Mouse (Mus musculus) left cerebral cortex, adult 18-20 months (tissue): ENCODE measurements around the gene Prkacb. TPM values are rescaled to one million over a fixed set of nuclear protein-coding genes. Genes with fewer than 3 reads are reported as not detected.
A peak's percentile ranks its signal among the peaks of the same experiment; 100 is the strongest.

Experiments
- DNase-seq, 2 experiments: peaks; one replicate each; pipeline ENCODE4 v3.0.0; 2021 to 2022; ENCODE audit warnings: low spot score in 2 of 2, mixed read lengths in 1 of 2
- total RNA-seq, 2 experiments: library from RNA; stranded (reverse); gene quantifications; 2 replicates each; pipeline ENCODE4 v1.2.3; 2021

Gene Prkacb
- total RNA-seq, 2 experiments from 2014 or later = 453 to 516 TPM

DNA sequence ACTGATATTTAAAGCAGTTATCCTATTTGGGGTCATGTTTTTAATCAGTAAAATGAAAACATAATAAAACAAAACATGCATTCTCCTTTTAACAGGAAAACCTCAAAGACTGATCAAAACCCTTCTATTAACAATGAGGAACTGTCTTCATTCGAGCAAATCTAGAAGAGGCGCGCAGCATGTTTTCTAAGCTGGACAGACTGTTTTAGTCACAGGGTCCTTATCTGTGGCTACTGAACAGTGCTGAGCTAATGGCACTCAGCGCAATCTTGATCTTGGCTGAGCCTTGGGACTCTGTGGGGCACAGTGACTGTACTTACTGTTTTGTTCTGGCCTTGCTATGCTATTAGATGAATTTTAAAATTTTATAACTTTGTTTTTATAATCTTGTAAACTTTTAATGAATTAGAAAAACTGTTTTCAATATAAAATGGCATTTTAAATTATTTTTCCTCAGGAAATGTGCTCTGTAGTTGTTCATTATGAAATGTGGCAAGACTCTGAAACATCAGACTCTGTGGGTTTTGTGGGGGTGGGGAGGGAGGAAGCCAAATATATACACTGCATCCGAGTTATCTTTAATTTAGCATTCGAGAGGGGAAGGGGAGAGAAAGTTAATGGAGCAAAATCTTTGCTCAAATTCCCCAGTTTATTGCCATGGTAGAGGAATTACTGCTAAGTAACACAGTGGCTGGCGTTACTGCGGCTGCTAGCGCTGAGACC is 77.7 kb downstream of the Prkacb start:
- DNase-seq = no peak

DNA sequence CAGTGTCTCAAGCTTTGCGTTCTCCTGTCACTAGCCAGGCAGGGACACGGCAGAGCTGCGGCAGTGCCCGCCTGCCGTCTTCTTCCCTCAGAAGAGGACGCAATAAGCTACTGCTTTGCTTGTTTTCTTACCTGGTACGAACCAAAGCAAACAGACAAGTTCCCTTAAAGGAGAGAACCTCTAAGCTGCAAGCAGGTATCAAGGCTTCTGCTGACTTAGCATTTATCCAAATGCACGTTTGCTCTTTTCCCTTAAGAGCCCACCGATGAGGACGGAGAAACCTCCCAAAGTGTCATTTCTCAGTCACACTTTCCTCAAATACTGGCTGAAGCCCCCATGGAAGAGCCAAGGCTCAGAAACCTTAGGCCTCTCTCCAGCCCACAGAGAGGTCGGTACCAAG is 81.3 kb downstream of the Prkacb start:
- no peak for DNase-seq

DNA sequence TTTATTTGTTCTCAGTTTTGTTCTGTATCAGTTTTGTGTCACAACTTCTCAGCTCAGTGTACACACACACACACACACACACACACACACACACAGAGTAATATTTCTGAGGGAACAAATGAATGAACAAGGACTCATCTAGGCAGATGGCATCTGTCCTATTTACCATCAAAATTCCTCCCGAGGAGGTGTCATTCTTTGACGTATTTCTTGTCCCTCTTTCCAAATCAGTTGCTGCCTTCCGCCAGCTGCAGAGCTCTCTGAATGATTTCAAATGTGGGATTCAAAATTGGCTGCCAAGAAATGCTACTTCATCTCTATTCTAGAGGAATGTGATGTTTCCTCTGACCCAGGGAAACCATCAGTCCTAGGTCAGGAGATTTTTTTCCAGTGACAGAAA is 89.8 kb downstream of the Prkacb start:
- no peak for DNase-seq

DNA sequence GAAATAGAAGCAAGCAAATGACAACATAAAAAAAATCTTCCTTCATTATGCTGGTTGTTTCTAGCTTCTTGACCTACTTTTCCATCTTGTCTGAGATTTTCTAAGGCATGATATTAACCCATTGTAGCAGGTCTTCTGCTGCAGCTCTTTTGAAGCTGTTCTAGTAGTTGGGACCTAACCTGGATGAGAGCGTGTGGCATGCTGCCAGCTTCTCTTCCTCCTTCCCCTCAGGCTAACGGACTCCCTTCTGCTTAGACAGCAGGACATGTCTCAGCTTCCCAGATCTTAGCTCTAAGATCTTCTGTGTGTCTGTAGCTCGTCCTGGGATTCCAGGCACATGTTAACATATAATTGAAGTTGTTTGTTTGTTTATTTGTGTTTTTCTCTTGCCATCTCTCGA is 93.1 kb downstream of the Prkacb start:
- no peak for DNase-seq

DNA sequence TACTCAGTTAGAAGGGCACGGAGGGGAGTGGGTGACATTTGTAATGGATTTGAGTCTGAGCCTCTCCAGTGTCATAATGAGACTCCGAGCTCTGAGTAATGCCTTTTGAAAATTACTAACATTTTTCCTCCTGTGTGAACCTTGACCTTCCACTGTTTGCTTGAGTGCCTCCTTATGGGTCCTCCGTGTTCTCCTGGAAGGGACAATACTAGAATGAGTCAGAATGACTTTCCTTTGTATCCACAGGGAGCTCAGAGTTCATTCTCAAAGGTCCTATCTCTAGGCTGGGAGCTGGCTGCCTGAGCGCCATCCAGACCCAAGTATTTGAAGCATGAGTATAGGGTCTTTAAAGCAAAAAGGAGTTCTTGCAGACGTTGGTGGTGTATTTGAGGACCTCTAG is 94.5 kb downstream of the Prkacb start:
- no peak for DNase-seq

DNA sequence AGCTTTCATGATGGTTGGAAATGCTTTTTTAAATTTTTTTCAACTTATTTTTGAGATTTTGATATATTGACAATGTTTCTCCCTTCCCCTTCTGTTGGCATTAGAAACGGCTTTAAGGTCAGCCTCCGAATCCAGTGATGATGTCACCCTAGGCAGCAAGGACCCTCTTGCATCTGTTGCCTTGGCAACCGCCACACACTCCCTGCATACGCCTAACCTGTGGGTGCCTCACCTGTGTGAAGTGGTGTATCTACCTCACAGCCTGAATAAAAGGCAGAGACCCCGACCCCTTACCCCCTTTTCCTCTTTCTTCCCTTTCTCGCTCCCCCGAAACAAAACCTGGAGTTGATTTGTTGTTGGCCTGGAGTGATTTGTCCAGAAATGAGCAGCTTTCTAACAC is 100.5 kb downstream of the Prkacb start:
- DNase-seq = no peak

DNA sequence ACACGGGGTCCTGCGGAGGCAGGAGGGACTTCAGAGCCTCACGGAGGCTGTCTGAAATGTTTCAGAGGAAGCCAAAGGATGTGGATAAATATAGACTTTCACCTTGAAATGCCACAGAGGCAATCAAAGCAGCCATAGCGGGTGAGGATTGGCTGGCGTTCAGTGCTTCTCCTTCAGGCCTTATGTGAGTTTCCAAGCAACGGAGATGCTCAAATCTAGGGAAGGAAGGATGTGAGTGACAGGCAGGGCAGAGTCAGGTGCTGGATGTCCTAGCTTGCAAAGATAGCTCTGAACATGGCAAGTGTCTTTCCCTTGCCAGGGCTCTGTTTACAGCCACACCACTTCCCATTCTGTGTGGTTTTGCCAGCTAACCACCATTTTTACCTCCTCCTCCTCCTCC is 101.2 kb downstream of the Prkacb start:
- DNase-seq = peak; percentile 15 to 35

DNA sequence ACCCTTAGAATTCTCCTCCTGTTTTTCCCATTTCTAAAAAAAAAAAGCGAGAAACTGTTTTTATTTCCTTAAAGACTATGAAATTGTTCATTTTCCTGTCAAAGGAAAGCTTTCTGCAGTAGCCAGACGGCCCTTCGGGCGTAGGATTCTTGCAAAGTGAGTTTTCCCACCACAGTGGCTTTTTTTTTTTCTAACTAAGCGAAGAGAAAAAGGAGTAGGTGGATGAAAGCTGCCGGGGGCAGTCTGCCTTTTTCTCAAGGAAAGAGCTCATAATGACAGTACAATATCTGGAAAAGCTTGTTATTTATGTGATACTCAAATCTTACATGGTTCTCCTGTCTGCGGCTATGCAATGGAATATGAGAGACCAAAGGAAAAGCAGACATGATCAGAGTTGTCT is 101.7 kb downstream of the Prkacb start:
- DNase-seq = no peak

DNA sequence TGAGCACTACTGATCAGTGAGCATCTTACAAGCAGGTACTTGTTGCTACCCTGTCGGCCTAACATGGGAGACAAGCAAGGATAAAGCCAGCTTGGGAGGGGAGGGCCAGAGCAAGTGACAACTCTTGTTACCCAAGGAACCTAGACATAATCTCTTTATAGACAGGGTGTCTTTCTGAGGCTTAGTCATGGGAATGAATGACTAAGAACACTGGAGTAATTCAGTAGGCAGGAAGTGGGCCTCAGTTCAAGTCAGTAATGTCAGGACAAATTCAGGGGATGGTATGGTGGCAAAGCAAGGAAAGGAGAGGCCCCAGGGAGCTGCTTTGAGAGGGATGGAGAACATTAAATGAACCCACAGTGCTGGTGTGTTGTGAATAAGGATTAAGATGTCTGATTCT is 103.7 kb downstream of the Prkacb start:
- DNase-seq = no peak

DNA sequence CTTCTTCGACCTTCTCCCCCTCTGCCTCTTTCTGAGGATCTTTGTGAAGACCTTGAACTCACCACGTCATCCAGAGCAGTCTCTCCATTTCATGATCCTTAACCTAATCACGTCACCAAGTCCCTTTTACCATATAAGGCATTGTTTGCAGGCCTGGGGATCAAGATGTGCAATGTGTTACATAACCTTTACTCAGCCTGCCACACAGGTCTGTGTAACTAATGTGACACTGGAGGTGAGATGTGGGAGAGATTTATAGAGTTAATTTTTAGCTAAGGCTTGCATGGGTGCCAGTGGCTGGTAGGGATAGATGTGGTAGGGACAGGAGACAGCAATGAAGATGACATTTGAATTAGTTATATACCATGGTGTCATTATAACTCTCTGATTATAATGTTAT is 104.4 kb downstream of the Prkacb start:
- DNase-seq = no peak

DNA sequence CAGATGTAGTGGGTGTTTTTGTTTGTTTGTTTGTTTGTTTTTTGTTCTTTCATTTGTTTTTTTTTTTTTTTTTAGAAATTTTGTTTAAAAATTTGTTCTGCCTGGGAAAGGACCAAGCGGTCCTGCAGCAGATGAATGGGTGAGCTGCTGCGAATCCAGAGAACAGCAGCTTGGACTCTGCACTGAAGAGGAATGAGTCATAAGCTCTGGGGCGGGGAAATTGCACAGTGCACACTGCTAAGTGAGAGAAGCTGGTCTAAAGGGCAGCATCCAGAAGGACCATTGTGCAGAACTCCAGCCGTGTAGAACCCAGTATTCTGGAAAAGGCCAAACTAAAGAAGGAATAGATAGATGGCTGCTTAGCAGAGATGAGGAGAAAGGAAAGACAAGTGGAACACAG is 108.7 kb downstream of the Prkacb start:
- no peak for DNase-seq

DNA sequence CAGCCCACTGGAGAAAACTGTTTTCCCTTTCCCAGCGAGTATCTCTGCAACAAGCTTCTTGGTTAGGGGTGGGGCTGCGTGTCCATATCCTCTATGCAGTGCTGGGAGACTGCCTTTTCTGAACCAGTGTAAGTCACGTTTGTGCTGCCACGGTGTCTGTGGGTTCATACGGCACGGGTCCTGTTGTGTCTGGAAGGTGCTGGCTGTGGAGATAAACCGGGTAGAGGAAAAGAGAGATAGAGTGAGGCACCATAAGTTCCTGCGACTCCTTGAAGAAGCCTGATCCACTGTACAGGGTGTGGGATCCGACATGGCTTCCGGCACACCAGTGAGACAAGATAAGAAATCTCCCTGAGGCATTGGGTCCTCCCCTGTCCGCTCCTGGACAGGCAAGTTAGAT is 112.7 kb downstream of the Prkacb start:
- DNase-seq = no peak

DNA sequence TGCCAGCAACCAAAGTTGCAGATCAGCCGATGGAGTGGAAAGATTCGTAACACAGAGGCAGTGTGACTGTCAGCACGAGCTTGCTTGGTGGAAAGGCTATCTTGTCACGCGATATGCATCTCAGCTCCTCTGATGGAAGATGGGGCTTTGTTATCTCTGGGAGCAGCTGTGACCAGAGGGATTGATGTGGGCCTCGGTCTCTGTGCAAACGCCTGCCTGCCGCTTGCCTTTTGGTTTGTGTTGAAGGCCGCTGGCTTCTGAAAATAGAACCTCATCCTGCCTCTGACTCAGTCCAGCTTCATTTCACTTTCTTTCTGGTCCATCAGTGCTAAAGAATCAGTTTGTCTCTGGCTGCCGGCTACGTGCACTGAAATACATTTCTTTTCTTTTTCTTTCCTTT is 113.8 kb downstream of the Prkacb start:
- DNase-seq = no peak

DNA sequence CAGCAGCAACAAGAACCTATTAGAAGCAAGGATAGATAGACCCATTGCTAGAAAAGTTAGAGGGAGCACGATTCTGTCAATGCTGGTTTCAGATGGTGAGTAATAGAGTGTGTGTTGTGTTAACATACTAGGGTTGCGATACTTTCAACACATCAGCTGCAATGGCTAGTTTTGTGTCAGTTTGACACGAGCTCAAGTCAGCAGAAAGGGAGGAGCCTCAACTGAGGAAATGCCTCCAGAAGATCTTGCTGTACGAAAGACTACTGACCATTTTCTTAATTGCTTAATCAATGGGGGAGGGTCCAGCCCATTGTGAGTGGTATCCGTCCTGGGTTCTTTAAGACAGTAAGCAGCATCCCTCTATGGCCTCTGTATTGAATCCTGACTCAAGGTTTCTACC is 120.2 kb downstream of the Prkacb start:
- no peak for DNase-seq

DNA sequence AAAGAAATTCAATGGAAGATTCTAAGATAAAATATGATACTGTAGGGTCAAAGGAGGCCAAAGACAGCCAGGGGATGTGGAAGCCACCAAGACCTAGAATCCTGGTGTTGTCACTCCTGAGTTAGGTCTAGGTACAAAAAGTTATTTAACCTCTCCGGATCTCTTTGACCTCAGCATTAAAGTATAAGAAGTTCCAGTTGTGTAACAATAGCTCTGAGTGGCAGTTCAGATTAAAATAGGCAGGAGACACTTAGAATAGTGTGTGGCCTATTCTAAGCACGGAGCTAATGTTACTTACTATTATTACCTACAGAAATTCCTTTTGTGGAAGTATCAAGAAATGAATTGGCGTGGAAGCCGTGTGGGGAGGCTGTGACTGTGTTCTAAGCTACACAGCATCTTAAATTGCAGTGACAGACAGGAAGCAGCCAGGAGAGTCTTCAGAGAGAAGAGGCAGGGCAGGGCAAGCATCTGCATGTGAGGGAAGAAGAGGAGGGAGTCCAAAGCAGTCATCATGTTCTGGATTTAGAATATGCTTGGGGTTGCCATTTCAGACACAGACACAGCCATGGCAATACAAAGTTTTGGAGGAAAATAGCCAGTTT is 125.6 kb downstream of the Prkacb start:
- DNase-seq = no peak

DNA sequence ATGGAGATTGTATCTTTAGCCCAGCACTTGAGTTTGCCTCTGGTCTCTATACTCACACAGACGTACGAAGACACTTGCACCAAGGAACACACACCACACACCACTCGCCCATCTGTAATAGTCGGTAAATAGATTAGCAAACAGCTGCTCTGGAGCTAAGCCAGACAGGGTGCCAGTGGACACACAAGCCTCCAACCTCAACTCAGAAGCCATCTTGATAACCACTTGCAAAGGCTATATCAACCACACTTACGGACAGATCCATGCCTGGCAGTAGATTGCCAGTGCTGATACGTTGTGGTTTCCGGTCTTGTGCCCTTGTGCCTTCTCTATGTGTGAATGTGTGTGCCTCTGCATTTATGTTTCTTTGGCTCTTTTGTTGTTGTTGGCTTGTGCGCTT is 126.4 kb downstream of the Prkacb start:
- no peak for DNase-seq

DNA sequence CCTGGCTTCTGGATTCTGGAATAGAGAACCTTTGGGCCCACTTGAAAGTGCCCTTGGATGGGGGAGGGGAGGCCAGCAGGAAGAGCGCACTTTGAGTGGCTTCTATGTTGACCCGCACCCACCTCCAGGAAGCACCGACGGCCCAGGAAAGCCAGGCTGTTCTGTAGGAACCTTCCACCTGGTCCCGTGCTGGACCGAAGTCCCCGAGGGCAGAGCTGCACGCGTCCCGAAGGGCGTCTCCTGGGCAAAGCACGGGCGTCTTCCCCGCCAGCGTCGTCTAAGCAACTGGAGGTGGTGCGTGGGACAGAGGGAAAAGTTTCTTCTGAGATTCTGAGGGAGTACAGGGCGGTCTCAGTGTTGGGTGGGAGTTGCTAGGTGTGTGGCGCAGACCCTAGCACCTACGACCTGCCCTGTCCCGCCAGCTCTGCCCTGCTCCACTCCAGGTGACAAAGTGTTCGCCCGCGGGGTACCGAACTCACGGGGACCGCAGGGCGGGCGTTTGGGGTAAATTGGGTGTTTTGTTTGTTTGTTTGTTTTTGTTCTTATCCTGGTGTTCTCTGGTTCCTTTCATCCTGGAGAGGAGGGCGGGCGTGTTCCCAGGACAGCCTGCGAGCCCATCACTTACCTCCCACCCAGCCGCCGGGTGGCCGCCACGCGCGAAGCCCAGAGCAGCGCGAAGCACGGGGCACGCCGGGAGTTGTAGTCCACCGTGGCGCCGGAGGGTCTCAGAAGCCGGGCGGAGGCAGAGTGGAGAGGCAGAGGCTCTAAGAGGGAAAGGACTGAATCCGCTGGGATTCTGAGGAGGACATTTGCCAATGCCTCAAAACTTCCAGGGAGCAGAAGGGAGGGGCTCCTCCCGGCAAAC is 127.7 kb downstream of the Prkacb start, which contains the start of gene Samd13:
Gene Samd13, minus strand, starts transcription at position 782 of the 865 bp plus-strand sequence.
- DNase-seq = peak in 1 of 2 experiments; percentile 46

DNA sequence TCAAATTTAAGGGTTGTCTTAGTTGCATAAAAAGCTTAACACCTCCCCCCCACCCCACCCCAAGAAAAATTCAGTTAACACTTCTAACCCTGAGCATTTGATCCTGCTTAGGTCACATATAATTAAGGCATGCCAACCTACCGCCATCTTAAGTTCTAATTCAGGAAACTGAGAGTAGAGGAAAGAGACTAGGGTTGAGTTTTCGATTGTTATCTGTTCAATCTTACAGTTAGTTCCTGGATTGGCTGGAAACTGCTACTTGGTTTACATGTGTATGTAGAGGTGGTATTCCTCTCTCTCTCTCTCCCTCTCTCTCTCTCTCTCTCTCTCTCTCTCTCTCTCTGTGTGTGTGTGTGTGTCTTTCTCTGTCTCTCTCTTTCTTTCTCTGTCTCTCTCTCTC is 129.7 kb downstream of the Prkacb start:
- DNase-seq = no peak

DNA sequence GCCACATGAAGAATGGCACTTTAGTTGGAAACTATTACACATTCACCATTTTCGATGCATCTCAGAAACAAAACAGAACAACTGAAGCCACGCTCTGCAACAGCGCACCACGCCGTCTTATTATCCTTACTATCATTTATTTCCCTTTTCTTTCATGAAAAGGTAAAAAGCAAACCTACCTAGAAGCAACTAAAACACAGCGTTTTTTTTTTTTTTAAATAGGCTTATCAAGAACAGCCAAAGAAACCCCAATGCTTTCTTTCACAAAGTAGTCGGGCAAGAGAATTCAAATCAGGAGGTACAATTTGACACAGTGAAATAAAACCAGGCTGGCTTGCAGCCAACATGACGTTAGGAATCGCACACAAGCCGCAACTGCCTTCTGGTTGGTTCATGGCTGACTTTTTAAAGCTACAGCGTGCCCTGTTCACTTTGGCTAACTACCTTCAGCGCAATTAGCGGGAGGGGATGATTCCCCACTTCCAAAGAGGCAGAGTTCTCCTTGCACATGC is 130.6 kb downstream of the Prkacb start:
- DNase-seq = peak; percentile 59 to 66

DNA sequence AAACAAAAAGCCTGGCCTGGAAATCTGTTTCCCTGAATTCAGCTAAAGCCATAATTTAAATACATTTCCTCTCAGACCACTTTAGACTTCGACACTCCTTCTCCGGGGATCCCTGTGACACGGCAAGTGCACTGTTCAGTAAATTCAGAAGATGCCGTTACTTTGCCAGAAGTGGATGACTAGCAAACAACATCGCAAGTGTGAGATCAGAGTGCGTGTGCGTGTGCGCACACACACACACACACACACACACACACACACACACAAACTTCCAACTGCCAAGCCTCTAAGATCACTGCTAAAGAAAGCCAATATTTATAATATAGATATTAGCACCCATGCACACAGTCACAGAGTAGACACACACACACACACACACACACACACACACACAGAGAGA is 131.1 kb downstream of the Prkacb start:
- no peak for DNase-seq

DNA sequence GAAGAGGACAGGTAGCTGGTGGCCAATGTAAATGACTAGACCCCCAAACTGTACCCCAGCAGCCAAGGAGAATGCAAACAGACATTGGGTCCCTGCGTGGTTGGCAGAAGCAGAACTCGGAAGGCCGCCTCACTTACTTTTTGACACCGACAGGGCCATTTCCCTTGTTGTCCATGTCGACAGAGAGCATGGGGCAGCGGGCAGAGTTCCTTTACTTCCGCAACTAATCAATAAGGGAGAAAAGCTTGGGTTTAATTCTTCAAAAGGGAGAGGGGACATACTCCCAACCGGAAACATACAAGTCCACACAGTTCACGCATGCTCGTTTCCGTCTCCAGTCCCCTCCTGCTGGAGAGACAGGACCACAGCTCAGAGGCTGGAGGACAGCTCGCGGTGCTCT is 132.2 kb downstream of the Prkacb start:
- DNase-seq = no peak

DNA sequence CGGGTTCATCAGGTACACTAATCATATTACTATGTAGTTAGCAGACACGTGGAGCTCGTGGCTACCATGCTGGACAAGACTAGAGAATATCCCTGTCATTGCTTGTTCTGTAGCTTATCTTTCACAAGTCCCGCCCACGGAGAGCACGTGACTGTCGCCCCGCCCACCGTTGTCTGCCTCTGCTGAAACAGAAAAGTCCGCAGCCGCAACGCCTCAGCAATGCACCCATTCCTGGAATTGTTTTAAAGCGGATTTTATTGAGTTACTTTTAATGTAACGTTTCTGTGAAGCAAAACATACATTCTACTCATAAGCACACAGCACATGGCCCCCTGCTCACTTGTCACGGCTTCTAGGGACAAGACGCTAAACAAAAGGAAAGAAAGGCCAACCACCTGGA is 133.1 kb downstream of the Prkacb start:
- no peak for DNase-seq
